ENCODE assay signal across 8 mouse cellular contexts in the genomic region with DNA sequence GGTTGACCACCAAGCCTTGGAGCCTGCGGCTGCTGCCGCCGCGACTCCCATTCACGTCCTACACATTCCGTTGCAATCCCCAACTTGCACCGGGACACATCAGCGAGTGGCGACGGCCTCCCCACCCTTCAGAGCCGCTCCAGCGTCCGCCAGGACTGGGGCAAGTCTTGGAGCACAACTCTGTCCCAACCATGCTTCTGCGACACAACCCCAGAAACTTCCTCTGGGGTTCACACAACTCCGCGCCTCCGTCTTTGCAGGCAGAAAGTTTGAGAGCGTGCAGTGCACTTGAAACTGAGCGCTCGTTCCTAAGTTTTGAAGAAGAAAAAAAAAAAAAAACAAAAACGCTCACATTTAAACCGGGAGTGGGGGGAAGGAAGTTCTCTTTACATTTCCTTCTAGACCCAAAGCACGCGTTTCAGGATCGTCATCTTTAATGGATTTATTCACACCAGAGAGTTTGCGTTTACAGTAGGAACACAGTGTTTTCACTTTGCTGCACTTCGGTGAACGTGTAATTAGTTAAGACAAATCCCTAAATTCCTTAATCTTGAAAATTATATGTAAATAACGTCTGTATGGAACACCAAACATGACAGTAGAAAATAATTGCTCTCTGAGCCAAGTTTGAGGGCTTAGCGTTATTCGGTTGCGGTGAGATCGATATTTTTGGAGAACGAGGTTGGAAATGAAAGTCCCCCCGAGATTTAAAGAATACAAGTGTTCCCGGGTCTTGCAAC. TPM values are rescaled to one million over a fixed set of nuclear protein-coding genes. Genes with fewer than 3 reads are reported as not detected.
DNase-seq lines count a peak whose midpoint lies in the region; ATAC-seq and TF ChIP-seq lines count a peak whose summit lies in the region.

No protein-coding gene starts in this region.

- ATAC-seq in kidney, postnatal 0 days (replicated peaks; ENCODE audit: low FRiP score, low read depth) = no peak

- TF ChIP-seq POLR2A in small intestine, adult 2 months (IDR thresholded peaks at IDR 0.05; ENCODE audit: low read depth, low read length) = no peak

- H3K4me2 ChIP-seq in kidney, postnatal 0 days (ENCODE audit: low read length) = peak overlapping the region; percentile 98

- H3K27ac ChIP-seq in heart, embryonic 10.5 days = peak overlapping the region; percentile 99
- H3K27ac ChIP-seq in kidney, postnatal 0 days = no peak overlapping the region
- H3K27ac ChIP-seq in macrophage = 0 out of 2 replicates have a peak overlapping the region, but pooled peaks have one; percentile 12
- H3K27ac ChIP-seq in small intestine, adult 2 months (ENCODE audit: insufficient read depth, low read depth, low read length) = no peak overlapping the region

- no peak for TF ChIP-seq CTCF in kidney, postnatal 0 days (IDR thresholded peaks at IDR 0.05; ENCODE audit: low read depth)
- no peak for TF ChIP-seq CTCF in small intestine, adult 2 months (IDR thresholded peaks at IDR 0.05; ENCODE audit: extremely low read depth, insufficient read length, insufficient replicate concordance, low read depth, low read length)

- DNase-seq in urinary bladder, adult 2 months (ENCODE audit: low spot score) = peak; percentile 36
- DNase-seq in urinary bladder, postnatal 10 days (ENCODE audit: low spot score) = no peak
- DNase-seq in cerebellum, postnatal 25 days = peak; percentile 60 to 61
- no peak for DNase-seq in heart, embryonic 10.5 days (ENCODE audit: low spot score)
- DNase-seq in kidney, postnatal 0 days (ENCODE audit: low spot score) = peak; percentile 53
- no peak for DNase-seq in frontal cortex, postnatal 14 days (ENCODE audit: low spot score in 2 of 2)

- peaks cover 28% of the 10 kb centered on the region for H3K27me3 ChIP-seq in heart, embryonic 10.5 days (ENCODE audit: insufficient read depth, poor library complexity, severe bottlenecking)
- no peaks in the 10 kb centered on the region for H3K27me3 ChIP-seq in kidney, postnatal 0 days (ENCODE audit: insufficient read depth, low read length)
- H3K27me3 ChIP-seq in small intestine, adult 2 months (ENCODE audit: control insufficient read depth, insufficient read depth, low read length) = peaks cover 7% of the 10 kb centered on the region; the same call in 1 of the 2 replicates

- H3K36me3 ChIP-seq in heart, embryonic 10.5 days = no peaks in the 10 kb centered on the region
- H3K36me3 ChIP-seq in kidney, postnatal 0 days (ENCODE audit: insufficient read depth, low read length) = no peaks in the 10 kb centered on the region
- H3K36me3 ChIP-seq in macrophage (ENCODE audit: inconsistent target) = no peaks in the 10 kb centered on the region
- H3K36me3 ChIP-seq in small intestine, adult 2 months (ENCODE audit: control insufficient read depth, insufficient read depth, low read length) = no peaks in the 10 kb centered on the region

- H3K9me3 ChIP-seq in heart, embryonic 10.5 days = no peaks in the 10 kb centered on the region
- H3K9me3 ChIP-seq in kidney, postnatal 0 days (replicated peaks; ENCODE audit: low read length) = no peaks in the 10 kb centered on the region

- under 1% methylated on average over 36 of the region's 36 CpGs for WGBS in heart, embryonic 10.5 days
- under 1% methylated on average over 36 of the region's 36 CpGs for WGBS in kidney, postnatal 0 days
- under 1% methylated on average over 36 of the region's 36 CpGs for WGBS in macrophage (ENCODE audit: missing documents)
- under 1% methylated on average over 36 of the region's 36 CpGs for WGBS in small intestine, adult 2 months

- H3K9ac ChIP-seq in kidney, postnatal 0 days (ENCODE audit: low read depth, low read length) = peak overlapping the region; percentile 85

- peaks cover 32% of the 10 kb centered on the region for H3K4me1 ChIP-seq in heart, embryonic 10.5 days
- H3K4me1 ChIP-seq in kidney, postnatal 0 days (replicated peaks; ENCODE audit: insufficient read depth, low read length) = 0 out of 2 replicates have a peak, but pooled peaks cover 7% of the 10 kb centered on the region
- peaks cover 9% of the 10 kb centered on the region for H3K4me1 ChIP-seq in small intestine, adult 2 months (ENCODE audit: control insufficient read depth, insufficient read depth, insufficient read length, low read length)

- H3K79me2 ChIP-seq in macrophage (ENCODE audit: inconsistent target) = peaks cover 35% of the 10 kb centered on the region

- peak overlapping the region; percentile 97 for H3K4me3 ChIP-seq in heart, embryonic 10.5 days
- peak overlapping the region; percentile 99 for H3K4me3 ChIP-seq in kidney, postnatal 0 days (replicated peaks; ENCODE audit: low read depth, low read length)
- H3K4me3 ChIP-seq in macrophage (ENCODE audit: inconsistent target) = peak overlapping the region; percentile 46
- H3K4me3 ChIP-seq in small intestine, adult 2 months (ENCODE audit: low read depth, low read length) = peak overlapping the region; percentile 100

RNA-seq across cellular contexts. Expression of gene Cux1, which starts 0.9 kb away (rescaled TPM):
- polyA plus RNA-seq in urinary bladder, adult 2 months (2012; rRNA removed) = 36.8 and 48.9 TPM in 2 replicates
- 60.8 and 65.8 TPM in 2 replicates for polyA plus RNA-seq in heart, embryonic 10.5 days (2016; fragmentation: Nextera tagmentation; extraction: Ambion mirVana)
- 73.4 and 84.0 TPM in 2 replicates for polyA plus RNA-seq in kidney, postnatal 0 days (2015; fragmentation: Nextera tagmentation; extraction: Ambion mirVana)
- total RNA-seq in macrophage (2018; cell fraction: chromatin; rRNA removed) = 100 to 1,000 TPM; 101 to 292 (median 211) TPM
- total RNA-seq in macrophage (2018; cell fraction: cytosol; rRNA removed) = 100 to 1,000 TPM in 13 of 26 experiments, 10 to 100 TPM in 13; 59.0 to 130 (median 88.9) TPM
- 100 to 1,000 TPM in 13 of 26 experiments, 10 to 100 TPM in 13; 54.0 to 213 (median 107) TPM for total RNA-seq in macrophage (2018; cell fraction: nucleus; rRNA removed)
- 67.9 to 131 TPM (median 89.9 TPM) in 3 replicates for polyA plus RNA-seq in macrophage (2018)
- 17.0 and 42.1 TPM in 2 replicates for polyA plus RNA-seq in small intestine, adult 2 months (2012; rRNA removed)

Comparison
In these comparisons a context has a peak if more than half of its experiments do, and no peak if none do; other contexts are left out.
1. DNase-seq: peak in urinary bladder, adult 2 months (single experiment), cerebellum, postnatal 25 days (2 of 2) and kidney, postnatal 0 days (single experiment); none in urinary bladder, postnatal 10 days (single experiment), heart, embryonic 10.5 days (single experiment) and frontal cortex, postnatal 14 days (0 of 2).
2. H3K27ac ChIP-seq: peak in heart, embryonic 10.5 days (single experiment) and macrophage (single experiment); none in kidney, postnatal 0 days (single experiment) and small intestine, adult 2 months (single experiment).
3. H3K4me3 ChIP-seq: peak in every context shown above with its lines; median percentile 100 in small intestine, adult 2 months; 99 in kidney, postnatal 0 days; 97 in heart, embryonic 10.5 days; 46 in macrophage.